Mouse (Mus musculus) MEL (cell line): ENCODE measurements around the gene Celsr1.

ENCODE experiments used
- CTCF ChIP-seq, 3 experiments: IDR thresholded peaks in 2 of 3; conservative IDR thresholded peaks in 1 of 3; 2 replicates each; pipeline ENCODE4 v1.5.1; 2011 to 2012; ENCODE audit warnings: low read length in 3 of 3, low read depth in 2 of 3, mild to moderate bottlenecking in 2 of 3, improper control_type of control experiment in 1 of 3, inconsistent platforms in 1 of 3, mixed read lengths in 1 of 3, moderate library complexity in 1 of 3; ENCODE audit not compliant: control insufficient read depth in 1 of 3, insufficient read depth in 1 of 3, poor library complexity in 1 of 3, severe bottlenecking in 1 of 3
- E2F4 ChIP-seq: IDR thresholded peaks from 2 replicates; pipeline ENCODE4 v1.6.1; 2011; ENCODE audit warnings: low read depth, low read length, improper control_type of control experiment, borderline replicate concordance
- EP300 ChIP-seq, 2 experiments: IDR thresholded peaks; 2 replicates each; pipeline ENCODE4 v1.6.1; 2011; ENCODE audit warnings: improper control_type of control experiment in 2 of 2, low read length in 2 of 2, low read depth in 1 of 2, mild to moderate bottlenecking in 1 of 2
- ETS1 ChIP-seq: IDR thresholded peaks from 2 replicates; pipeline ENCODE4 v1.6.1; 2012; ENCODE audit warnings: low read depth, mild to moderate bottlenecking, inconsistent platforms, low read length, improper control_type of control experiment, moderate library complexity
- GATA1 ChIP-seq: IDR thresholded peaks from 2 replicates; pipeline ENCODE4 v1.6.1; 2011; ENCODE audit warnings: low read depth, low read length, improper control_type of control experiment
- MAFK ChIP-seq: IDR thresholded peaks from 2 replicates; pipeline ENCODE4 v1.6.1; 2011; ENCODE audit warnings: low read depth, mild to moderate bottlenecking, low read length, improper control_type of control experiment, borderline replicate concordance
- MAX ChIP-seq: IDR thresholded peaks from 2 replicates; pipeline ENCODE4 v1.6.1; 2011; ENCODE audit warnings: low read length, improper control_type of control experiment
- MYB ChIP-seq: IDR thresholded peaks from 2 replicates; pipeline ENCODE4 v1.6.1; 2011; ENCODE audit warnings: mild to moderate bottlenecking, low read depth, low read length, improper control_type of control experiment
- POLR2A ChIP-seq, 2 experiments: IDR thresholded peaks; 2 replicates each; pipeline ENCODE4 v1.6.1; 2011 to 2012; ENCODE audit warnings: low read length in 2 of 2, mild to moderate bottlenecking in 2 of 2, control low read depth in 1 of 2, improper control_type of control experiment in 1 of 2, low read depth in 1 of 2, moderate library complexity in 1 of 2; ENCODE audit not compliant: control insufficient read depth in 1 of 2, insufficient read depth in 1 of 2, poor library complexity in 1 of 2
- SMC3 ChIP-seq: IDR thresholded peaks from 2 replicates; pipeline ENCODE4 v1.6.1; 2011; ENCODE audit warnings: low read depth, low read length, improper control_type of control experiment
- TAL1 ChIP-seq: IDR thresholded peaks from 2 replicates; pipeline ENCODE4 v1.6.1; 2012; ENCODE audit warnings: mild to moderate bottlenecking, inconsistent platforms, low read length, moderate library complexity, mixed read lengths
- TCF12 ChIP-seq: IDR thresholded peaks from 2 replicates; pipeline ENCODE4 v1.6.1; 2014; ENCODE audit warnings: low read depth, mild to moderate bottlenecking, inconsistent platforms, low read length, improper control_type of control experiment, moderate library complexity

DNA sequence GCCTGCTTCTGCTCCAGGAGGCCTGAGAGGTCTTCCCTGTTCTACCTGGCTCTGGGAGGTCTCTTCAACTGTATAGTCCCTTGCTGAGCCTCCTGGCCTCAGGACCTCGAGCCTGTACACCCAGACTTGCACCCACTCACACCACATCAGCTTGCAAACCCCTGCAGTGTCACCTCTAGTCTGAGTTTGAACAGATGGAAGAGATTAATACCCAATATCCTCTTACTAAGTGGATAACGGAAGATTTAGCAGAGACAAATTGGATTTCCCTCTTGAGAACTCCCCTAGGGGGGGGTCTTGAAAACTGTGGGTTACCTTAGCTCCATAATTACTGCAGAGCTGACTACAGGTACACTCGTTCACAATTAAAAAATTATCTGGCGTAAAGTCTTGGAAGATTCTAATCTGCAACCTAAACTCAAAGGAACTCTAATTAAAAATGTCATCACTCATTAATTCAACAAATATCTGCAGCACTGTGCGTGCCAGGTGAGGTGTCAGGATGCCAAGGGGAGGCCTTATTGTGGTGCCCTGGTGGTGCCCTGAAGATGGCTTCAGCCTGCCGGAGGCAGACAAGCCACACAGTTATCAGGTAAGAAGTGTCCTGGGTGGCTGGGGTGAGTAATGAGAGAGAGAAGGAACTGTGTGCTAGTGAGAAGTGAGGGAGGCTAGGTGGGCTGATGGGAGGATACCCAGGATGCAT, 38.5 kb downstream of the Celsr1 start:
- TF ChIP-seq ETS1 (no peak), CTCF (IDR thresholded peaks at IDR 0.05 in 2 of 3, conservative IDR thresholded peaks at IDR 0.05 in 1 of 3; ENCODE audit: control insufficient read depth in 1 of 3, insufficient read depth in 1 of 3, low read depth in 2 of 3, low read length in 3 of 3, poor library complexity in 1 of 3, severe bottlenecking in 1 of 3) (no peak), TCF12 (no peak), E2F4 (no peak), SMC3 (no peak), MYB (no peak), EP300 (IDR thresholded peaks at IDR 0.05; ENCODE audit: low read depth in 1 of 2, low read length in 2 of 2) (no peak), TAL1 (no peak), MAX (no peak), POLR2A (IDR thresholded peaks at IDR 0.05; ENCODE audit: control insufficient read depth in 1 of 2, insufficient read depth in 1 of 2, low read depth in 1 of 2, low read length in 2 of 2, poor library complexity in 1 of 2) (no peak), MAFK (no peak), GATA1 (no peak)
